Mouse (Mus musculus) effector memory CD4-positive, alpha-beta T cell, adult 5 months (primary cell): ENCODE results near the gene Tnp1. TPM values are rescaled to one million over a fixed set of nuclear protein-coding genes. Genes with fewer than 3 reads are reported as not detected.

Experiments
- polyA plus RNA-seq: library from polyadenylated mRNA; unstranded; fragments of 100-300 nt; shearing (Covaris generic); gene quantifications from one replicate; pipeline ENCODE4 v1.2.1, GENCODE M21; 2017

The Tnp1 gene
- not detected for polyA plus RNA-seq

GRCm38 (mm10) chr1:73015731-73016130, at the start of gene Tnp1:
Gene Tnp1 (minus strand): TSS chr1:73015909.

Other genes starting within 250 kb of the Tnp1 start
- gene Igfbp2, start 191.4 kb downstream of the Tnp1 start, polyA plus RNA-seq, result not detected
- not detected for gene Igfbp5, start 141.0 kb downstream of the Tnp1 start, polyA plus RNA-seq